Mouse (Mus musculus): ENCODE measurements at regions not wholly inside any gene's neighbourhood (a gene's known extent, or its start where the extent isn't known, plus 50 kb on each side); places are given as distances from the start of the nearest gene placed in this dataset.
A peak's percentile ranks its signal among the peaks of the same experiment; 100 is the strongest.

DNA sequence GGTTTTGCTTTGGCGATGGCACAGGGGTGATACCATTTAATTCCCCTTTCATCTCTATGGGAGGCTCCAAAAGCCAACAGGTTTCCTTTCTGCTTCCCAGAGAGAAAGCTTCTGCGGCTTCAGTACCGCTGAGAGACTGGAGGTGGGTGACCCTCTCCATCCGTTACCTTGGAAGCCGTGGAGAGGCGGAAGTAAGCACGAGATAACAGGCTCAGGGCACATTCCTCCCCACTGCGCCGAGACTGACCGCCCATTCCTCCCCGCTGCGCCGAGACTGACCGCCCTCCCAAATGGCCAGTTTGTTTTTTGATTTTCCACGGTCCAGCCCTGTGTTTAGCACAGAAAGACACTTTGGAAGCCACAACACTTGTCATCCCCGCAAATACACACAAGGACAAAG is 55.4 kb upstream of the Olig2 start:
- DNase-seq (ENCODE audit: low spot score) (peak; percentile 19), ATAC-seq (no peak)
- no peak for TF ChIP-seq CTCF (IDR thresholded peaks at IDR 0.05; ENCODE audit: low read depth)
- Histone ChIP-seq H3K27me3 (ENCODE audit: insufficient read depth, low read length) (peaks cover 28% of the 10 kb centered on the region), H3K4me2 (ENCODE audit: low read depth, low read length) (peak overlapping the region; percentile 50), H3K27ac (no peak overlapping the region), H3K9me3 (ENCODE audit: low read length) (no peaks in the 10 kb centered on the region), H3K4me3 (ENCODE audit: low read length) (peak overlapping the region; percentile 18), H3K9ac (replicated peaks; ENCODE audit: low read length) (no peak overlapping the region), H3K4me1 (ENCODE audit: insufficient read depth, low read length) (no peaks in the 10 kb centered on the region), H3K36me3 (ENCODE audit: insufficient read depth, low read length) (no peaks in the 10 kb centered on the region)
- under 1% methylated on average over 16 of the region's 16 CpGs for WGBS

GRCm38 (mm10) chr16:91171911-91172440 is 53.3 kb upstream of the Olig2 start:
- no peak for DNase-seq (ENCODE audit: low spot score)
- WGBS, result 61% methylated on average over 14 of the region's 14 CpGs

GRCm38 (mm10) chr16:91172510-91172909 is 52.7 kb upstream of the Olig2 start:
- DNase-seq (ENCODE audit: low spot score) (no peak), ATAC-seq (no peak)
- no peaks in the 10 kb centered on the region for H3K4me1 ChIP-seq (ENCODE audit: insufficient read depth, low read length)
- H3K4me2 ChIP-seq (ENCODE audit: low read depth, low read length), result no peak overlapping the region
- H3K36me3 ChIP-seq (ENCODE audit: insufficient read depth, low read length), result no peaks in the 10 kb centered on the region
- 35% methylated on average over 9 of the region's 9 CpGs for WGBS
- H3K9ac ChIP-seq (replicated peaks; ENCODE audit: low read length), result no peak overlapping the region
- no peak overlapping the region for H3K4me3 ChIP-seq (ENCODE audit: low read length)
- peaks cover 32% of the 10 kb centered on the region for H3K27me3 ChIP-seq (ENCODE audit: insufficient read depth, low read length)
- no peak overlapping the region for H3K27ac ChIP-seq
- no peaks in the 10 kb centered on the region for H3K9me3 ChIP-seq (ENCODE audit: low read length)
- TF ChIP-seq CTCF (IDR thresholded peaks at IDR 0.05; ENCODE audit: low read depth), result no peak

More at GRCm38 (mm10) chr16:91171911-91172440, 53.3 kb upstream of the Olig2 start:
- Histone ChIP-seq H3K9ac (replicated peaks; ENCODE audit: low read length) (no peak overlapping the region), H3K9me3 (ENCODE audit: low read length) (no peaks in the 10 kb centered on the region), H3K4me1 (ENCODE audit: insufficient read depth, low read length) (no peaks in the 10 kb centered on the region), H3K4me3 (ENCODE audit: low read length) (no peak overlapping the region), H3K27me3 (ENCODE audit: insufficient read depth, low read length) (peaks cover 32% of the 10 kb centered on the region), H3K27ac (no peak overlapping the region), H3K4me2 (ENCODE audit: low read depth, low read length) (no peak overlapping the region), H3K36me3 (ENCODE audit: insufficient read depth, low read length) (no peaks in the 10 kb centered on the region)
- no peak for TF ChIP-seq CTCF (IDR thresholded peaks at IDR 0.05; ENCODE audit: low read depth)
- ATAC-seq, result no peak

DNA sequence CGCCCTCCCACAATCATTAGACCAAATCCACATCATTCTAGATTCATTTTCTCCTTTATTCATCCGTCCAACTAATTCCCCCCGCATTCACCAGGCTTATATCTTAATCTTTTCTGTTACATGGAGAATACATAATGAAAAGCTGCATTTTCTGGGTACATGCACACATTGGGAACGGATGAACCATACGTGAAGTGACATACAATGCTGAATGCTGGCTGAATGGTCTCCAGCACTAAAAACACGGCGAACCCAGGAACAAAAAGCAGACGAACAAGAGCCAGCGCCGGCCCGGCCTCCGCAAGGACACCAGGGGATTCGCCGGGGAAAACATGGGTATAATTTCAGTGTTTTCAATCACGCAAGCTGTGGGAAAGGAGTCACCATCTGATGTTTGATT is 52.0 kb upstream of the Olig2 start:
- no peak for TF ChIP-seq CTCF (IDR thresholded peaks at IDR 0.05; ENCODE audit: low read depth)
- DNase-seq (ENCODE audit: low spot score) (peak; percentile 19), ATAC-seq (no peak)
- Histone ChIP-seq H3K27me3 (ENCODE audit: insufficient read depth, low read length) (peaks cover 30% of the 10 kb centered on the region), H3K4me2 (ENCODE audit: low read depth, low read length) (no peak overlapping the region), H3K4me3 (ENCODE audit: low read length) (no peak overlapping the region), H3K36me3 (ENCODE audit: insufficient read depth, low read length) (no peaks in the 10 kb centered on the region), H3K4me1 (ENCODE audit: insufficient read depth, low read length) (no peaks in the 10 kb centered on the region), H3K27ac (no peak overlapping the region), H3K9me3 (ENCODE audit: low read length) (no peaks in the 10 kb centered on the region), H3K9ac (replicated peaks; ENCODE audit: low read length) (no peak overlapping the region)
- 15% methylated on average over 15 of the region's 15 CpGs for WGBS

- WGBS, result 15% methylated on average over 3 of the region's 3 CpGs
- Histone ChIP-seq H3K36me3 (ENCODE audit: insufficient read depth, low read length) (no peaks in the 10 kb centered on the region), H3K4me3 (ENCODE audit: low read length) (no peak overlapping the region), H3K9me3 (ENCODE audit: low read length) (no peaks in the 10 kb centered on the region), H3K27me3 (ENCODE audit: insufficient read depth, low read length) (peaks cover 26% of the 10 kb centered on the region), H3K4me1 (ENCODE audit: insufficient read depth, low read length) (no peaks in the 10 kb centered on the region), H3K4me2 (ENCODE audit: low read depth, low read length) (no peak overlapping the region), H3K9ac (replicated peaks; ENCODE audit: low read length) (no peak overlapping the region), H3K27ac (no peak overlapping the region)
- peak; percentile 50 for DNase-seq (ENCODE audit: low spot score)
- TF ChIP-seq CTCF (IDR thresholded peaks at IDR 0.05; ENCODE audit: low read depth), result peak; percentile 20; the same call in 1 of the 2 replicates
- peak; percentile 75; the same call in 1 of the 2 replicates for ATAC-seq
Observed at GRCm38 (mm10) chr16:91173870-91174278, 51.4 kb upstream of the Olig2 start.

GRCm38 (mm10) chr16:91174401-91174800 is 50.9 kb upstream of the Olig2 start:
- Histone ChIP-seq H3K9ac (replicated peaks; ENCODE audit: low read length) (no peak overlapping the region), H3K27me3 (ENCODE audit: insufficient read depth, low read length) (peaks cover 26% of the 10 kb centered on the region), H3K9me3 (ENCODE audit: low read length) (no peaks in the 10 kb centered on the region), H3K36me3 (ENCODE audit: insufficient read depth, low read length) (no peaks in the 10 kb centered on the region), H3K27ac (no peak overlapping the region), H3K4me1 (ENCODE audit: insufficient read depth, low read length) (no peaks in the 10 kb centered on the region), H3K4me2 (ENCODE audit: low read depth, low read length) (no peak overlapping the region), H3K4me3 (ENCODE audit: low read length) (no peak overlapping the region)
- TF ChIP-seq CTCF (IDR thresholded peaks at IDR 0.05; ENCODE audit: low read depth), result no peak
- WGBS, result 53% methylated on average over 4 of the region's 4 CpGs
- ATAC-seq (no peak), DNase-seq (ENCODE audit: low spot score) (peak; percentile 18)

Data from hindbrain, postnatal 0 days (tissue).